Mouse (Mus musculus) embryo, embryonic 11.5 days (tissue): ENCODE data around the gene Ccr1.
"Not testable (repeated sequence)": the region's sequence is repeated elsewhere in the genome, so short reads cannot be mapped to it uniquely, and the experiment has no call there.

Experiments
- DNase-seq: peaks from one replicate; pipeline ENCODE4 v3.0.0-alpha.2; 2012; ENCODE audit warnings: low read depth, low spot score

The Ccr1 gene

DNA sequence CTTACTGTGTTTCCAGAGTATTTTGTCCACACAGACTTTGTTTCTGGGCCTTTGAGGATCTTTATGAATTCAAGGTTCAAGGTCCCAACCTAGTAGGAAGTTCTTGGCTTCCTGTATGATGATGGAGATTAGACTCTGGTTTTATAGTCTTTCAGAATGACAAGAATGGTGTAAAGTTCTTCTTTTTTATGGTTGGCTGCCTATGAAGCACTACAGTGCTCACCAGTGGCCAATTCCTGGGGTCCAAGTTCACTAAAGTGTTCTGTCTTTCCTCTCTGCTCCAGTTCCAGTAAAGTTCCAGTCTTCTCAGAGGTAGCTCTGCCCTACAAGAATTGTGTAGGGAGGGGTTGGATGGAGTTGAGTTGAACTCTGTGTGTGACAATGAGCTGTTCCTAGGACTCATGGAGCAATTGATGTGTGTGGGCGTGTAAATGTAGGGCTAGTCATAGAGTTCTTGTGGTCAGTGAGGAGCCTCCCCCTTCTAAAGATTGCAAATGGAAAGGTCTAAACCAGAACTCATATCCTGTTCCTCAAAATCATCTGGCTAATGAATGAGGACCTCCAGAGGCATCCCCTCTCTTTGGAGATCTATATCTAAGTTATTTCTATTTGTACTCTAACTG is at the start of gene Ccr1:
Gene Ccr1 (minus strand): TSS at position 403 of the 623 bp plus-strand sequence.
- DNase-seq, result no peak

GRCm38 (mm10) chr9:124016048-124016447 is 47.6 kb upstream of the Ccr1 start:
- DNase-seq, result no peak

GRCm38 (mm10) chr9:124014985-124015652 is 46.6 kb upstream of the Ccr1 start:
- DNase-seq, result no peak

- no peak for DNase-seq
Measured at GRCm38 (mm10) chr9:124013270-124013669, 44.8 kb upstream of the Ccr1 start.

DNA sequence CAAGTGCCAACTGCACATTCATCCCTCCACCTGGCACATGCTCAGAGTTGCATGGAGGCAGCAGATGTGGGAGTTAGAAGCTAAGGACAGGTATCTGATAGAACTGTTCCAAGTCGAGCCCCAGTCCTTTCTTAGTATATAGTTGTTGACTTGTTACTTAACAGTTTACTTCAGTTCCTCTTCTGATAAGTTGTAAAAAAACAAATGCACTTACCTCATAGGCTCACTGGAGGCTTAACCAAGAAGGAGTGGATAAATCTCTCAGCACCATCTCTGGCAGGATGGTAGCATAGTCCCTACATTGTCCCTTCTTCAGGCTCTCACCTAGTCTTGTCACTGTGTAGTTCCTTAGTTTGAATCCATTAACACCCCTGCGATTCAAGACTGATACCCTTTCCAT is 44.2 kb upstream of the Ccr1 start:
- no peak for DNase-seq

DNA sequence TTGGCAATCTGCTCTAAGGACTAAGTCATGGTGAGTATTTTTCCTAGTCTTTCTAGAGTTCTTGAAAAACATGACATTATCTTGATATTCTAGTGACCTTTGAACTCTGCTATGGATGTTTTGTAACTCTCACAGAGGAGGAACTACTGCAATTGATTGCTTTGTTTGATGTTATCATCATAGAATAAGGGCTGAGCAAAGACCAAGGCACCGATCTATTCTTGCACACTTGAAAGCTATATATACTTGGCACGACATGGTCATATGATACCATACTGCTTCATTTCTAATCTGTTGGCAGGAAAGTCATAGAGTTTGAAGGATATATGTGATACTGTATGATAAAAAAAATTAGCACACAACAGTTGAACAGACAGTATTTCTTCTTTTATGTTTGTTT is 31.3 kb upstream of the Ccr1 start:
- no peak for DNase-seq

- DNase-seq, result no peak
Measured at GRCm38 (mm10) chr9:123997719-123998118, 29.2 kb upstream of the Ccr1 start.

DNA sequence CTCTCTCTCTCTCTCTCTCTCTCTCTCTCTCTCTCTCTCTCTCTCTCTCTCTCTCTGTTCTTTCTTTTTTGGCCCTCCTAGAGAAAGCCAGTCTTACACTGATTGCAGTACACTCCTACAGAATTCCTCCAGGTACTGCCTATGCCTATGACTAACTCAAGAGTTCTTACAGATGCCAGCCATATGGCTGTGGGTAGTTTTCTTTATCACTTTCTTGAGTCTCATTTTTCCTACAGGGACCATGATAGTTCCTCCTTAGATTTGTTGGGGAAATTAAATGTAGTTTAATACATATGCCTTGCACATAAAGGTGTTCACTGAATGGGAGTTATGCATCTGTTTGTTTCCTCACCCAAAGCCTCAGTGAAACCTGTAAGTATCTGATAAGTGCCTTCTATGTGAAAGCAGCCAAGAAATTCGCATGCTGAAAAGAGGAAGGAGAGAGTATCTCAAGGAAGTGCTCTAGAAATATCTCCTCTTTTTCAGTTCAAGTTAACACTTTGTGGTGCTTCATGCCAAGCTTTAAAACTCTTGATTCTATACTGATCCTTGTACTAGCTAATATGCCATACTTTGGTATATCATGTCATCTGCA is 22.9 kb upstream of the Ccr1 start:
- DNase-seq, result no peak

DNA sequence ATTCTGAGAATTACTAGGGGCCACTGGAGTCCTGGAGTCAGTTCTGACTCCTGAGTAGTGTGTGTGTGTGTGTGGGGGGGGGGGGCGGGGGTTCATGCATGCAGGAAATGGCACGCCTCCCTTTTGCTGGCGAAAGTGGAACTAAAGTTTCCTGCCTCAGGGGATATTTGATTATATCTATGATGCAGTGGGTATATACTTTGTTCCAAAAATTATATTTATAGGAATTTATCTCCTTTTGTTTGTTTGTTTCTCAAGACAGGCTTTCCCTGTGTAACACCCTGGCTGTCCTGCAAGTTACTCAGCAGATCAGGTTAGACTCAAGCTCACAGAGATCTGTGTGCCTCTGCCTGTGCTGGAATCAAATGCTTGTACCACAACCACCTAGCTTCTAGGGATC is 21.2 kb upstream of the Ccr1 start:
- no peak for DNase-seq

- DNase-seq, result no peak
Measured at GRCm38 (mm10) chr9:123986217-123986616, 17.7 kb upstream of the Ccr1 start.

GRCm38 (mm10) chr9:123984943-123985342 is 16.5 kb upstream of the Ccr1 start:
- DNase-seq, result no peak

DNA sequence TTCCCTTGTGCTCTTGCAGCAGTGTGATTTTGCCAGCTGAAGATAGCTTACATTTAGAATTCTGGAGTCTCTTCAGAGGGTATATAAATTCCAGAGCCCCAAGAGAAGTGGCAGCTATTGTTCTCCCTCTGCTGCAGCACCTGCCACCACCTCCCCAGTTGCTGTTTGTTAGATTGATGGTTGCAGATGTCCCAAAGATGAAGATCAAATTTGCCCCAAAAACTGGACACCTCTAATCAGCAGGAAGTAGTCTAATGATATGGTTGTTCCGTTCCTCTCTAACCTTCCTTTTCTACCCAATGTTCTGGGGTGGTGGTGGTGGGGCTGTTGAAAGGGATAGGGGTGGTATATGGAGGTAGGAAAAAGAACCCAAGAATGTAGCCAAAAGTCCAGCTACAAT is 14.2 kb upstream of the Ccr1 start:
- DNase-seq, result no peak

DNA sequence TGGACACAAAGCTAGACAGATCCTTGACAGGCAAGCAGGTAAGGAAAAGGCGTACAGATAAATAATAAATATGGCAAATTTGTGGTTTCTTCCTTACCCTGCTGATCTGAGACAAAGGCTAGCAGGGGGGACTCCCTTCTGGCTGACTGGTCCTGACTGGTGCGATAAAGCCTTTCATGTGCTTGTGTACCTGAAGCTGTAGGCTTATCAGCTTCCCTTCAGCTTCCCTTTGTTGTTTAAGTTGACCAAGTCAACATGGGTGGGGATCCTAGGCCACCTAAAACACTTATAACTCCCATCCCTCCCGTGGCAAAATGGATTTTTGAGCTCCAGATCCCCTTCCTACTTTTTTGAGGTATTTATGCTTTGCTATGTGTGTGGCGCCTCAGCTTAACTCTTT is 13.4 kb upstream of the Ccr1 start:
- no peak for DNase-seq

- DNase-seq, result not testable (repeated sequence)
Measured at GRCm38 (mm10) chr9:123980858-123981475, 12.5 kb upstream of the Ccr1 start.

GRCm38 (mm10) chr9:123978308-123978707 is 9.8 kb upstream of the Ccr1 start, which contains the start of gene Ccr1l1:
TSS of gene Ccr1l1 (minus strand) at chr9:123978408.
- DNase-seq, result no peak

GRCm38 (mm10) chr9:123976876-123977663 is 8.6 kb upstream of the Ccr1 start:
- DNase-seq, result no peak

- no peak for DNase-seq
Measured at GRCm38 (mm10) chr9:123975630-123976029, 7.1 kb upstream of the Ccr1 start.

DNA sequence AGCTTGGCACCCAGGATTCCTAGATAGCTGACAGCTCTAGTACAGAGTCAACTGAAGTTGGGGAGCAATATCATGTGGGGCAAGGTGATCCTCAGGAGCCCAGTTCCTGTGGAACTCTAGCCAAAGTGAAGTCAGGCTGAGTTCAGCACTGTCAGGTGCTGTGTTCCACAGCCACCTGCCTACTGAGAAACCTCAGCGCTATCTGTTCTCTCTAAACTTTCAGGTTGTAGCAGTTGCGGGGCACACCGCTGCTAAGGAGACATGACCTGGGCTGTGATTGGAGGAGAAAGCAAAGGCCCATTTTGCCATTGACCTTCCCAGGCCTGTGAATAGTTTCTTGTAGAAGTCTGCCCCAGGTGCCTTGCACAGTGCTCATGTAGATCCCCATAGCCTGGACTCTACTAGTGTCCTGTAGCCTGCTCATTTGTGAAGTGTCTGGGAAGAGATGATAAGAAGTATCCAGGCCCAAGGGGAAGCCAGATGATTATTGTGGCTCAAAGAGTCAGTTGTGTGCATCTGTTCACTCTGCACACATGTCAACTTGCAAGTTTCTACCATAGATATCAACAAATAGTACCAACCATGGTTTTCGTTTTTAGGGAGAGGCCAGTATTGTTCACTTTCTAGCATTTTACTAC is 1.5 kb downstream of the Ccr1 start:
- not testable (repeated sequence) for DNase-seq

GRCm38 (mm10) chr9:123964776-123965175 is 3.7 kb downstream of the Ccr1 start:
- DNase-seq, result no peak

GRCm38 (mm10) chr9:123960161-123960560 is 8.3 kb downstream of the Ccr1 start:
- no peak for DNase-seq

DNA sequence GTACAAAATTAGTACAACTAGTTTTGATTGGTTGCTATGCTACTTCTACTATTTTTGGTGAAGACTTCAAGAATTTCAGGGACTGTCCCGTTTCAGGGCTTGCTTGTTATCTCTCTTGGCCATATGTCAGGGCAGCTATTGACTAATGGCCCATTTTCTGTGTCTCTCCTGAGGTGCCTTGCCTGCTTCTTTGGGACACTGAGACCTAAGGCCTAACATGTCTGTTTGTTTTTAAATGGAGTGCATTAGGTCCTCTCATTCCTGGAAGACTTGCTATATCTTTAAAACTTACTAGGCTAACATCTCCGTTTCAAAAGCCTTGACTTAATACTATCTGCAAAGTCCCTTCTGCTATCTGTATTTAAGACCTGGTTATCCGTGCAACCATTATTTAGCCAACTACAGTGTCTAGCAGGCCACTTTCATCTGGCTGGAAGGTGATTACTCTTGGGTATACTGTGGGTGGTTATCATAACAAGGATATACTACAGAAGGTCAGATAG is 10.5 kb downstream of the Ccr1 start:
- DNase-seq, result no peak
